Mouse (Mus musculus): ENCODE measurements at regions not wholly inside any gene's neighbourhood (a gene's known extent, or its start where the extent isn't known, plus 50 kb on each side); places are given as distances from the start of the nearest gene placed in this dataset.

GRCm38 (mm10) chr13:73107250-73107993 lies 152.9 kb upstream of the Irx4 start:
- Histone ChIP-seq H3K4me3 (no peak overlapping the region), H3K27ac (no peak overlapping the region)
- no peak for TF ChIP-seq CTCF (IDR thresholded peaks at IDR 0.05)
- intact Hi-C loops (cut with DNase I) = no loop called here
- DNase-seq = no peak

- intact Hi-C loops (cut with DNase I) = no loop called here
- Histone ChIP-seq H3K4me3 (no peak overlapping the region), H3K27ac (no peak overlapping the region)
- no peak for TF ChIP-seq CTCF (IDR thresholded peaks at IDR 0.05)
- no peak for DNase-seq
Measured at GRCm38 (mm10) chr13:73116822-73117632, 143.3 kb upstream of the Irx4 start.

- no peak for DNase-seq
- no peak for TF ChIP-seq CTCF (IDR thresholded peaks at IDR 0.05)
- intact Hi-C loops (cut with DNase I) = no loop called here
- Histone ChIP-seq H3K27ac (no peak overlapping the region), H3K4me3 (no peak overlapping the region)
Measured at GRCm38 (mm10) chr13:73117633-73118076, 142.6 kb upstream of the Irx4 start.

GRCm38 (mm10) chr13:73122945-73123344 lies 137.3 kb upstream of the Irx4 start:
- intact Hi-C loops (cut with DNase I) = no loop called here
- no peak overlapping the region for H3K4me3 ChIP-seq
- TF ChIP-seq CTCF (IDR thresholded peaks at IDR 0.05) = no peak
- DNase-seq = no peak
- H3K27ac ChIP-seq = no peak overlapping the region

GRCm38 (mm10) chr13:73131270-73131669 lies 129.0 kb upstream of the Irx4 start:
- TF ChIP-seq CTCF (IDR thresholded peaks at IDR 0.05) = no peak
- H3K4me3 ChIP-seq = no peak overlapping the region
- no peak for DNase-seq
- intact Hi-C loops (cut with DNase I) = no loop called here
- no peak overlapping the region for H3K27ac ChIP-seq

GRCm38 (mm10) chr13:73132746-73133145 lies 127.5 kb upstream of the Irx4 start:
- DNase-seq = no peak
- Histone ChIP-seq H3K27ac (no peak overlapping the region), H3K4me3 (no peak overlapping the region)
- intact Hi-C loops (cut with DNase I) = no loop called here
- no peak for TF ChIP-seq CTCF (IDR thresholded peaks at IDR 0.05)

GRCm38 (mm10) chr13:73134929-73135328 lies 125.3 kb upstream of the Irx4 start:
- no peak overlapping the region for H3K27ac ChIP-seq
- no peak for DNase-seq
- no peak overlapping the region for H3K4me3 ChIP-seq
- intact Hi-C loops (cut with DNase I) = no loop called here
- no peak for TF ChIP-seq CTCF (IDR thresholded peaks at IDR 0.05)

- Histone ChIP-seq H3K27ac (no peak overlapping the region), H3K4me3 (no peak overlapping the region)
- no peak for DNase-seq
- intact Hi-C loops (cut with DNase I) = no loop called here
- TF ChIP-seq CTCF (IDR thresholded peaks at IDR 0.05) = no peak
Measured at GRCm38 (mm10) chr13:73141302-73141701, 119.0 kb upstream of the Irx4 start.

GRCm38 (mm10) chr13:73158016-73158415 lies 102.3 kb upstream of the Irx4 start:
- Histone ChIP-seq H3K27ac (no peak overlapping the region), H3K4me3 (no peak overlapping the region)
- TF ChIP-seq CTCF (IDR thresholded peaks at IDR 0.05) = no peak
- DNase-seq = no peak
- intact Hi-C loops (cut with DNase I) = no loop called here

GRCm38 (mm10) chr13:73159454-73159853 lies 100.8 kb upstream of the Irx4 start:
- DNase-seq = no peak
- TF ChIP-seq CTCF (IDR thresholded peaks at IDR 0.05) = no peak
- Histone ChIP-seq H3K27ac (no peak overlapping the region), H3K4me3 (no peak overlapping the region)
- intact Hi-C loops (cut with DNase I) = no loop called here

- Histone ChIP-seq H3K4me3 (no peak overlapping the region), H3K27ac (no peak overlapping the region)
- no peak for TF ChIP-seq CTCF (IDR thresholded peaks at IDR 0.05)
- intact Hi-C loops (cut with DNase I) = loop anchor here (1.0 to 2.0 kb wide), 2 partner anchors 191 to 245 kb away; no protein-coding TSS in a partner anchor
- DNase-seq = no peak
Measured at GRCm38 (mm10) chr13:73159865-73160264, 100.4 kb upstream of the Irx4 start.

GRCm38 (mm10) chr13:73160289-73160688 lies 100.0 kb upstream of the Irx4 start:
- peak; percentile 85 for DNase-seq
- peak overlapping the region; percentile 57 for H3K4me3 ChIP-seq
- TF ChIP-seq CTCF (IDR thresholded peaks at IDR 0.05) = peak; percentile 91
- intact Hi-C loops (cut with DNase I) = loop anchor here (1.0 to 2.0 kb wide), 2 partner anchors 191 to 245 kb away; no protein-coding TSS in a partner anchor
- H3K27ac ChIP-seq = no peak overlapping the region

GRCm38 (mm10) chr13:73170301-73170700 lies 90.0 kb upstream of the Irx4 start:
- no peak for TF ChIP-seq CTCF (IDR thresholded peaks at IDR 0.05)
- Histone ChIP-seq H3K27ac (no peak overlapping the region), H3K4me3 (no peak overlapping the region)
- intact Hi-C loops (cut with DNase I) = no loop called here
- no peak for DNase-seq
